Mouse (Mus musculus): ENCODE data around the gene Itga2b. TPM values are rescaled to one million over a fixed set of nuclear protein-coding genes. Genes with fewer than 3 reads are reported as not detected.
A peak's percentile ranks its signal among the peaks of the same experiment; 100 is the strongest.
"Not testable (repeated sequence)": the region's sequence is repeated elsewhere in the genome, so short reads cannot be mapped to it uniquely, and the experiment has no call there.

Itga2b gene
- total RNA-seq, 4 experiments from 2014 or later: 2.9 to 4.7 (median 4.1) TPM

GRCm38 (mm10) chr11:102411061-102411460, 58.9 kb downstream of the Itga2b start:
- no peak for DNase-seq

- DNase-seq: not testable (repeated sequence)
Measured at GRCm38 (mm10) chr11:102410345-102410744, 59.6 kb downstream of the Itga2b start.

- DNase-seq: no peak
Measured at GRCm38 (mm10) chr11:102409795-102410330, 60.1 kb downstream of the Itga2b start.

- DNase-seq: no peak
Measured at GRCm38 (mm10) chr11:102408888-102409794, 60.8 kb downstream of the Itga2b start.

- DNase-seq: peak; percentile 98
Measured at GRCm38 (mm10) chr11:102408344-102408876, 61.5 kb downstream of the Itga2b start.

- DNase-seq: no peak
Measured at GRCm38 (mm10) chr11:102407834-102408215, 62.1 kb downstream of the Itga2b start, which contains the start of gene Slc25a39. TSS of gene Slc25a39 (minus strand) at chr11:102407946.

- peak; percentile 80 for DNase-seq
Measured at GRCm38 (mm10) chr11:102406900-102407833, 62.8 kb downstream of the Itga2b start.

GRCm38 (mm10) chr11:102406401-102406800, 63.5 kb downstream of the Itga2b start:
- DNase-seq: no peak

GRCm38 (mm10) chr11:102405544-102406285, 64.2 kb downstream of the Itga2b start:
- no peak for DNase-seq

GRCm38 (mm10) chr11:102404161-102405010, 65.5 kb downstream of the Itga2b start:
- no peak for DNase-seq

- no peak for DNase-seq
Measured at GRCm38 (mm10) chr11:102403657-102404056, 66.3 kb downstream of the Itga2b start.

Small RNA genes lying within 50 kb of the gene (microRNA-seq; reads per million reads assigned to microRNA genes)
- gene Mir6930: 0.17 to 0.18 reads per million in 2 experiments

Other genes starting within 250 kb of the Itga2b start
- gene Hdac5, start 240.0 kb downstream of the Itga2b start, total RNA-seq (2022): 100 to 1,000 TPM; 100 to 175 (median 132) TPM
- gene BC030867, start 221.2 kb downstream of the Itga2b start, total RNA-seq (2022): under 1 TPM; 0.41 to 0.83 (median 0.56) TPM
- 1 to 10 TPM in 2 of 4 experiments, under 1 TPM in 2; 0.20 to 1.2 (median 0.78) TPM for gene Asb16, start 201.4 kb downstream of the Itga2b start, total RNA-seq (2022)
- gene Tmub2, start 185.2 kb downstream of the Itga2b start, total RNA-seq (2022): 10 to 100 TPM; 59.6 to 67.4 (median 63.3) TPM
- gene Atxn7l3, start 173.5 kb downstream of the Itga2b start, total RNA-seq (2022): 10 to 100 TPM; 51.0 to 53.8 (median 52.3) TPM
- 100 to 1,000 TPM in 1 of 4 experiments, 10 to 100 TPM in 3; 87.3 to 115 (median 94.5) TPM for gene Ubtf, start 150.4 kb downstream of the Itga2b start, total RNA-seq (2022)
- under 1 TPM; 0.06 to 0.70 (median 0.31) TPM for gene Slc4a1, start 103.9 kb downstream of the Itga2b start, total RNA-seq (2022)
- 10 to 100 TPM; 53.9 to 83.9 (median 77.5) TPM for gene Rundc3a, start 76.7 kb downstream of the Itga2b start, total RNA-seq (2022)
- gene Slc25a39, start 62.2 kb downstream of the Itga2b start, total RNA-seq (2022): 100 to 1,000 TPM; 343 to 469 (median 379) TPM
- 100 to 1,000 TPM; 171 to 220 (median 202) TPM for gene Grn, start 39.8 kb downstream of the Itga2b start, total RNA-seq (2022)
- gene Fam171a2, start 22.4 kb downstream of the Itga2b start, total RNA-seq (2022): 1 to 10 TPM; 3.8 to 6.2 (median 5.0) TPM
- gene Gpatch8, start 86.3 kb upstream of the Itga2b start, total RNA-seq (2022): 10 to 100 TPM; 29.2 to 48.9 (median 35.7) TPM
- gene Gm11627, start 109.3 kb upstream of the Itga2b start, total RNA-seq (2022): under 1 TPM in 1 of 4 experiments, not detected in 3; 0.75 TPM
- 1 to 10 TPM; 4.8 to 6.9 (median 5.7) TPM for gene Fzd2, start 134.3 kb upstream of the Itga2b start, total RNA-seq (2022)
- not detected for gene Meioc, start 193.6 kb upstream of the Itga2b start, total RNA-seq (2022)
- 10 to 100 TPM; 26.5 to 30.5 (median 29.6) TPM for gene Ccdc43, start 227.7 kb upstream of the Itga2b start, total RNA-seq (2022)

All from adrenal gland, adult 8-10 months (tissue).